Mouse (Mus musculus): ENCODE measurements around the gene Gm28035. TPM values are rescaled to one million over a fixed set of nuclear protein-coding genes. Genes with fewer than 3 reads are reported as not detected.

Gm28035 gene
- polyA plus RNA-seq, 1 experiment from 2014 or later: 0.26 TPM

GRCm38 (mm10) chr2:30247036-30247435, 6.7 kb downstream of the Gm28035 start:
- 92% methylated on average over 5 of the region's 5 CpGs for WGBS
- Histone ChIP-seq H3K36me3 (ENCODE audit: control insufficient read depth, insufficient read depth, low read length) (peaks cover 12% of the 10 kb centered on the region), H3K4me1 (ENCODE audit: control insufficient read depth, insufficient read depth, low read length) (no peaks in the 10 kb centered on the region), H3K27ac (ENCODE audit: low read length) (no peak overlapping the region), H3K9me3 (replicated peaks; ENCODE audit: control insufficient read depth, low read length, poor library complexity, severe bottlenecking) (no peaks in the 10 kb centered on the region), H3K4me3 (ENCODE audit: low read depth, low read length) (no peak overlapping the region), H3K27me3 (ENCODE audit: control insufficient read depth, insufficient read depth, low read depth, low read length) (no peaks in the 10 kb centered on the region), H3K9ac (ENCODE audit: low read depth, low read length) (no peak overlapping the region), H3K4me2 (ENCODE audit: low read length) (no peak overlapping the region)
- ATAC-seq: no peak

- no peaks in the 10 kb centered on the region for H3K27me3 ChIP-seq (ENCODE audit: control insufficient read depth, insufficient read depth, low read depth, low read length)
- peaks cover 12% of the 10 kb centered on the region for H3K36me3 ChIP-seq (ENCODE audit: control insufficient read depth, insufficient read depth, low read length)
- no peaks in the 10 kb centered on the region for H3K4me1 ChIP-seq (ENCODE audit: control insufficient read depth, insufficient read depth, low read length)
- H3K9ac ChIP-seq (ENCODE audit: low read depth, low read length): no peak overlapping the region
- H3K27ac ChIP-seq (ENCODE audit: low read length): no peak overlapping the region
- H3K9me3 ChIP-seq (replicated peaks; ENCODE audit: control insufficient read depth, low read length, poor library complexity, severe bottlenecking): no peaks in the 10 kb centered on the region
- no peak overlapping the region for H3K4me2 ChIP-seq (ENCODE audit: low read length)
- ATAC-seq: no peak
- no peak overlapping the region for H3K4me3 ChIP-seq (ENCODE audit: low read depth, low read length)
- WGBS: 63% methylated on average over 4 of the region's 4 CpGs
Observed at GRCm38 (mm10) chr2:30247681-30248080, 7.3 kb downstream of the Gm28035 start.

GRCm38 (mm10) chr2:30249182-30249581, 8.8 kb downstream of the Gm28035 start:
- Histone ChIP-seq H3K4me1 (ENCODE audit: control insufficient read depth, insufficient read depth, low read length) (no peaks in the 10 kb centered on the region), H3K9ac (ENCODE audit: low read depth, low read length) (no peak overlapping the region), H3K27me3 (ENCODE audit: control insufficient read depth, insufficient read depth, low read depth, low read length) (no peaks in the 10 kb centered on the region), H3K9me3 (replicated peaks; ENCODE audit: control insufficient read depth, low read length, poor library complexity, severe bottlenecking) (no peaks in the 10 kb centered on the region), H3K27ac (ENCODE audit: low read length) (no peak overlapping the region), H3K4me2 (ENCODE audit: low read length) (no peak overlapping the region), H3K36me3 (ENCODE audit: control insufficient read depth, insufficient read depth, low read length) (peaks cover 6% of the 10 kb centered on the region; the same call in 1 of the 2 replicates), H3K4me3 (ENCODE audit: low read depth, low read length) (no peak overlapping the region)
- ATAC-seq: no peak
- 94% methylated on average over 3 of the region's 3 CpGs for WGBS

- Histone ChIP-seq H3K27me3 (ENCODE audit: control insufficient read depth, insufficient read depth, low read depth, low read length) (no peaks in the 10 kb centered on the region), H3K4me1 (ENCODE audit: control insufficient read depth, insufficient read depth, low read length) (no peaks in the 10 kb centered on the region), H3K4me2 (ENCODE audit: low read length) (no peak overlapping the region), H3K9ac (ENCODE audit: low read depth, low read length) (no peak overlapping the region), H3K9me3 (replicated peaks; ENCODE audit: control insufficient read depth, low read length, poor library complexity, severe bottlenecking) (no peaks in the 10 kb centered on the region), H3K27ac (ENCODE audit: low read length) (no peak overlapping the region), H3K4me3 (ENCODE audit: low read depth, low read length) (no peak overlapping the region), H3K36me3 (ENCODE audit: control insufficient read depth, insufficient read depth, low read length) (peaks cover 9% of the 10 kb centered on the region)
- no peak for ATAC-seq
- WGBS: 94% methylated on average over 10 of the region's 10 CpGs
Observed at GRCm38 (mm10) chr2:30250166-30251128, 10.1 kb downstream of the Gm28035 start.

GRCm38 (mm10) chr2:30251417-30252104, 11.2 kb downstream of the Gm28035 start:
- WGBS: 88% methylated on average over 5 of the region's 5 CpGs
- Histone ChIP-seq H3K4me2 (ENCODE audit: low read length) (no peak overlapping the region), H3K36me3 (ENCODE audit: control insufficient read depth, insufficient read depth, low read length) (peaks cover 20% of the 10 kb centered on the region), H3K4me1 (ENCODE audit: control insufficient read depth, insufficient read depth, low read length) (no peaks in the 10 kb centered on the region), H3K27ac (ENCODE audit: low read length) (no peak overlapping the region), H3K9ac (ENCODE audit: low read depth, low read length) (no peak overlapping the region), H3K27me3 (ENCODE audit: control insufficient read depth, insufficient read depth, low read depth, low read length) (no peaks in the 10 kb centered on the region), H3K4me3 (ENCODE audit: low read depth, low read length) (no peak overlapping the region), H3K9me3 (replicated peaks; ENCODE audit: control insufficient read depth, low read length, poor library complexity, severe bottlenecking) (no peaks in the 10 kb centered on the region)
- ATAC-seq: no peak

- no peaks in the 10 kb centered on the region for H3K4me1 ChIP-seq (ENCODE audit: control insufficient read depth, insufficient read depth, low read length)
- H3K27ac ChIP-seq (ENCODE audit: low read length): no peak overlapping the region
- H3K36me3 ChIP-seq (ENCODE audit: control insufficient read depth, insufficient read depth, low read length): peaks cover 29% of the 10 kb centered on the region
- H3K4me2 ChIP-seq (ENCODE audit: low read length): no peak overlapping the region
- WGBS: 80% methylated on average over 3 of the region's 3 CpGs
- no peaks in the 10 kb centered on the region for H3K27me3 ChIP-seq (ENCODE audit: control insufficient read depth, insufficient read depth, low read depth, low read length)
- no peak for ATAC-seq
- H3K9ac ChIP-seq (ENCODE audit: low read depth, low read length): no peak overlapping the region
- H3K4me3 ChIP-seq (ENCODE audit: low read depth, low read length): no peak overlapping the region
- H3K9me3 ChIP-seq (replicated peaks; ENCODE audit: control insufficient read depth, low read length, poor library complexity, severe bottlenecking): no peaks in the 10 kb centered on the region
Observed at GRCm38 (mm10) chr2:30252521-30252920, 12.2 kb downstream of the Gm28035 start.

GRCm38 (mm10) chr2:30253809-30254208, 13.4 kb downstream of the Gm28035 start:
- Histone ChIP-seq H3K4me1 (ENCODE audit: control insufficient read depth, insufficient read depth, low read length) (no peaks in the 10 kb centered on the region), H3K9me3 (replicated peaks; ENCODE audit: control insufficient read depth, low read length, poor library complexity, severe bottlenecking) (no peaks in the 10 kb centered on the region), H3K27me3 (ENCODE audit: control insufficient read depth, insufficient read depth, low read depth, low read length) (no peaks in the 10 kb centered on the region), H3K27ac (ENCODE audit: low read length) (no peak overlapping the region), H3K9ac (ENCODE audit: low read depth, low read length) (no peak overlapping the region), H3K36me3 (ENCODE audit: control insufficient read depth, insufficient read depth, low read length) (peaks cover 36% of the 10 kb centered on the region), H3K4me3 (ENCODE audit: low read depth, low read length) (no peak overlapping the region), H3K4me2 (ENCODE audit: low read length) (no peak overlapping the region)
- WGBS: 87% methylated on average over 5 of the region's 5 CpGs
- ATAC-seq: no peak

GRCm38 (mm10) chr2:30255631-30256395, 15.4 kb downstream of the Gm28035 start:
- Histone ChIP-seq H3K27ac (ENCODE audit: low read length) (no peak overlapping the region), H3K27me3 (ENCODE audit: control insufficient read depth, insufficient read depth, low read depth, low read length) (no peaks in the 10 kb centered on the region), H3K4me3 (ENCODE audit: low read depth, low read length) (no peak overlapping the region), H3K9me3 (replicated peaks; ENCODE audit: control insufficient read depth, low read length, poor library complexity, severe bottlenecking) (no peaks in the 10 kb centered on the region), H3K9ac (ENCODE audit: low read depth, low read length) (no peak overlapping the region), H3K4me1 (ENCODE audit: control insufficient read depth, insufficient read depth, low read length) (no peaks in the 10 kb centered on the region), H3K36me3 (ENCODE audit: control insufficient read depth, insufficient read depth, low read length) (peaks cover 34% of the 10 kb centered on the region), H3K4me2 (ENCODE audit: low read length) (no peak overlapping the region)
- no peak for ATAC-seq
- whole genome bisulfite sequencing: 96% methylated on average over 42 of the region's 42 CpGs
